Mouse (Mus musculus): Measurements from ENCODE around the gene Ptpn11. TPM values are rescaled to one million over a fixed set of nuclear protein-coding genes. Genes with fewer than 3 reads are reported as not detected.

The Ptpn11 gene
- polyA plus RNA-seq, 1 experiment, result 67.9 TPM

- Histone ChIP-seq H3K4me3 (replicated peaks) (no peak overlapping the region), H3K36me3 (replicated peaks; ENCODE audit: low read length) (peaks cover 98% of the 10 kb centered on the region), H3K4me1 (peaks cover 87% of the 10 kb centered on the region), H3K9me3 (no peaks in the 10 kb centered on the region), H3K27me3 (replicated peaks) (no peaks in the 10 kb centered on the region)
- TF ChIP-seq GATA1 (IDR thresholded peaks at IDR 0.05; ENCODE audit: borderline replicate concordance, low read length) (no peak), FLI1 (IDR thresholded peaks at IDR 0.05; ENCODE audit: low read length) (no peak)
These were observed 28.9 kb downstream of the Ptpn11 start for GRCm38 (mm10) chr5:121162285-121162684.

GRCm38 (mm10) chr5:121158966-121159365, 32.2 kb downstream of the Ptpn11 start:
- Histone ChIP-seq H3K9me3 (no peaks in the 10 kb centered on the region), H3K4me3 (replicated peaks) (no peak overlapping the region), H3K27me3 (replicated peaks) (no peaks in the 10 kb centered on the region), H3K36me3 (replicated peaks; ENCODE audit: low read length) (peaks cover 99% of the 10 kb centered on the region), H3K4me1 (peaks cover 97% of the 10 kb centered on the region)
- TF ChIP-seq GATA1 (IDR thresholded peaks at IDR 0.05; ENCODE audit: borderline replicate concordance, low read length) (no peak), FLI1 (IDR thresholded peaks at IDR 0.05; ENCODE audit: low read length) (no peak)

DNA sequence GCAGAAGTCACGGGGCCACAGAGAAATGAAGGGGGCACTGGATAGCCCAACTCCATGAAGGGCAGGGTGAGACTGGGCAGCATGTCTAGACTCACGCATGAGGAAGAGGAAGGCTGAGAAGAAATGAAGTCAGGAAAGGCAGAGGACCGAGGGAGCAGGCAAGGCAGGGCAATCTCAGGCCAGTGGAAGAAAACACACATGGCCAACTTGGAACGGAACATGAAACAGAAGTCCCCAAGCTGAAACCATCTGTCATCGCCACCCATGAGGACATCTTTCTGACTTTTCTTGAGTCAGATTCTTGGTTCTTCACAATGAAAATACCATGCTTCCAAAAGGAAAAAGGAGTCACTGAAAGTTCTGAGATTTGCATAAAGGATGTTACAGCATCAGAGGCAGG, 33.7 kb downstream of the Ptpn11 start:
- no peaks in the 10 kb centered on the region for H3K27me3 ChIP-seq (replicated peaks)
- peaks cover 98% of the 10 kb centered on the region for H3K4me1 ChIP-seq
- H3K36me3 ChIP-seq (replicated peaks; ENCODE audit: low read length), result peaks cover 99% of the 10 kb centered on the region
- H3K4me3 ChIP-seq (replicated peaks), result no peak overlapping the region
- no peak for TF ChIP-seq FLI1 (IDR thresholded peaks at IDR 0.05; ENCODE audit: low read length)
- no peak for TF ChIP-seq GATA1 (IDR thresholded peaks at IDR 0.05; ENCODE audit: borderline replicate concordance, low read length)
- H3K9me3 ChIP-seq, result no peaks in the 10 kb centered on the region

DNA sequence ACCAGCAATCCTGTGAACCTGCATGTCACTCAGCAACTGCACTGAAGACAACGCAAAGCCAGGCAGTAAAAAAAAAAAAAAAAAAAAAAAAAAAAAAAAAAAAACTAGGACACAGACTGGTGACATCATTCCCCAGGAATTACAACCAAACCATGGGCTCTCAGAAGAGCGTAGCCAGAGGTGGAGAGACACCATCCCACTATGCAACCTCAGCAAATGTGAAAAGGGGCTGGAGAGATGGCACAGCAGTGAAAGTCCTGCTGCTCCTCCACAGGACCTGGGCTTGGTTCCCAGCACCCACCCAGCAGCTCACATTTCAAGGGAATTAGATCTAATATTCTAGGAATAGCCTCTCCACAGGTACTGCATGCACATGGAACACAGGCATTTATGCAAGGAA, 34.2 kb downstream of the Ptpn11 start:
- H3K4me1 ChIP-seq, result peaks cover 99% of the 10 kb centered on the region
- peaks cover 99% of the 10 kb centered on the region for H3K36me3 ChIP-seq (replicated peaks; ENCODE audit: low read length)
- H3K9me3 ChIP-seq, result no peaks in the 10 kb centered on the region

GRCm38 (mm10) chr5:121156121-121156520, 35.1 kb downstream of the Ptpn11 start:
- no peak overlapping the region for H3K4me3 ChIP-seq (replicated peaks)
- H3K36me3 ChIP-seq (replicated peaks; ENCODE audit: low read length), result peaks cover 99% of the 10 kb centered on the region
- TF ChIP-seq GATA1 (IDR thresholded peaks at IDR 0.05; ENCODE audit: borderline replicate concordance, low read length) (no peak), FLI1 (IDR thresholded peaks at IDR 0.05; ENCODE audit: low read length) (no peak)
- H3K4me1 ChIP-seq, result peaks cover 100% of the 10 kb centered on the region
- no peaks in the 10 kb centered on the region for H3K9me3 ChIP-seq
- no peaks in the 10 kb centered on the region for H3K27me3 ChIP-seq (replicated peaks)

More for the DNA sequence above, 34.2 kb downstream of the Ptpn11 start:
- H3K27me3 ChIP-seq (replicated peaks), result no peaks in the 10 kb centered on the region
- H3K4me3 ChIP-seq (replicated peaks), result no peak overlapping the region
- TF ChIP-seq FLI1 (IDR thresholded peaks at IDR 0.05; ENCODE audit: low read length) (no peak), GATA1 (IDR thresholded peaks at IDR 0.05; ENCODE audit: borderline replicate concordance, low read length) (no peak)

DNA sequence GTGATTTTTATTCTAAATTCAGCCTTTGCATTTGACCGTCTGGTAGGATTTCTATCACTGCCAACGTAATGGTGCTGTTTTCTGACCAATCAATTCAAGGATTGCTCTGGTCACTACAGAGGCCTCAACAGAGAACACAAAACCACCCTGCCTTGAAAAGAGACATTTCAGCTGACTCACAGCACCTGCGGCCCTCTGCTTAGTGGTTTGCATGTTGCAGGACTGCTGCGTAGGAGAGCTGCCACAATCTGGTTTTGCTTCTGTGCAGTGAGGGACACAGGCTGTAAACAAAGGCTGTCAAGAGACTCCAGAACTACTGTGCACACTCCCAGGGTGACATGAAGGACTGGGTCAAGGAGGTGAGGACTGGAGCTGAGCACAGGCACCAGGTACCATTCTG, 40.5 kb downstream of the Ptpn11 start:
- no peaks in the 10 kb centered on the region for H3K27me3 ChIP-seq (replicated peaks)
- H3K4me3 ChIP-seq (replicated peaks), result no peak overlapping the region
- no peaks in the 10 kb centered on the region for H3K9me3 ChIP-seq
- H3K4me1 ChIP-seq, result peaks cover 96% of the 10 kb centered on the region
- H3K36me3 ChIP-seq (replicated peaks; ENCODE audit: low read length), result peaks cover 98% of the 10 kb centered on the region
- TF ChIP-seq FLI1 (IDR thresholded peaks at IDR 0.05; ENCODE audit: low read length), result no peak
- no peak for TF ChIP-seq GATA1 (IDR thresholded peaks at IDR 0.05; ENCODE audit: borderline replicate concordance, low read length)

- TF ChIP-seq GATA1 (IDR thresholded peaks at IDR 0.05; ENCODE audit: borderline replicate concordance, low read length), result no peak
- no peak for TF ChIP-seq FLI1 (IDR thresholded peaks at IDR 0.05; ENCODE audit: low read length)
- Histone ChIP-seq H3K4me1 (peaks cover 96% of the 10 kb centered on the region), H3K36me3 (replicated peaks; ENCODE audit: low read length) (peaks cover 98% of the 10 kb centered on the region), H3K27me3 (replicated peaks) (no peaks in the 10 kb centered on the region), H3K4me3 (replicated peaks) (no peak overlapping the region), H3K9me3 (no peaks in the 10 kb centered on the region)
These were observed 42.0 kb downstream of the Ptpn11 start for GRCm38 (mm10) chr5:121149246-121149645.

- H3K36me3 ChIP-seq (replicated peaks; ENCODE audit: low read length), result peaks cover 98% of the 10 kb centered on the region
- H3K4me3 ChIP-seq (replicated peaks), result no peak overlapping the region
- no peaks in the 10 kb centered on the region for H3K27me3 ChIP-seq (replicated peaks)
- TF ChIP-seq GATA1 (IDR thresholded peaks at IDR 0.05; ENCODE audit: borderline replicate concordance, low read length) (no peak), FLI1 (IDR thresholded peaks at IDR 0.05; ENCODE audit: low read length) (no peak)
- H3K4me1 ChIP-seq, result peaks cover 96% of the 10 kb centered on the region
- H3K9me3 ChIP-seq, result no peaks in the 10 kb centered on the region
These were observed 44.9 kb downstream of the Ptpn11 start for GRCm38 (mm10) chr5:121146275-121146674.

- H3K9me3 ChIP-seq, result no peaks in the 10 kb centered on the region
- H3K4me3 ChIP-seq (replicated peaks), result peak overlapping the region; percentile 74
- H3K36me3 ChIP-seq (replicated peaks; ENCODE audit: low read length), result peaks cover 98% of the 10 kb centered on the region
- TF ChIP-seq GATA1 (IDR thresholded peaks at IDR 0.05; ENCODE audit: borderline replicate concordance, low read length) (no peak), FLI1 (IDR thresholded peaks at IDR 0.05; ENCODE audit: low read length) (no peak)
- peaks cover 96% of the 10 kb centered on the region for H3K4me1 ChIP-seq
- H3K27me3 ChIP-seq (replicated peaks), result no peaks in the 10 kb centered on the region
These were observed 45.6 kb downstream of the Ptpn11 start for GRCm38 (mm10) chr5:121145609-121146008.

- no peak for TF ChIP-seq FLI1 (IDR thresholded peaks at IDR 0.05; ENCODE audit: low read length)
- no peak for TF ChIP-seq GATA1 (IDR thresholded peaks at IDR 0.05; ENCODE audit: borderline replicate concordance, low read length)
- Histone ChIP-seq H3K36me3 (replicated peaks; ENCODE audit: low read length) (peaks cover 98% of the 10 kb centered on the region), H3K9me3 (no peaks in the 10 kb centered on the region), H3K4me3 (replicated peaks) (peak overlapping the region; percentile 42), H3K4me1 (peaks cover 96% of the 10 kb centered on the region), H3K27me3 (replicated peaks) (no peaks in the 10 kb centered on the region)
These were observed 46.6 kb downstream of the Ptpn11 start for GRCm38 (mm10) chr5:121144441-121145238.
